Mouse (Mus musculus) olfactory bulb, adult 2 months (tissue): ENCODE measurements around the gene Gnai2.
"Not testable (repeated sequence)": the region's sequence is repeated elsewhere in the genome, so short reads cannot be mapped to it uniquely, and the experiment has no call there.

ENCODE experiments used
- CTCF ChIP-seq: fragments of 200-500 bp; IDR thresholded peaks from 2 replicates; pipeline ENCODE4 v1.5.1; 2012; ENCODE audit warnings: low read depth, mild to moderate bottlenecking, low read length, moderate library complexity; ENCODE audit not compliant: insufficient read depth
- POLR2A ChIP-seq: fragments of 200-500 bp; IDR thresholded peaks from 2 replicates; pipeline ENCODE4 v1.6.1; 2012; ENCODE audit warnings: mild to moderate bottlenecking, low read depth, low read length, moderate library complexity; ENCODE audit not compliant: insufficient read depth

DNA sequence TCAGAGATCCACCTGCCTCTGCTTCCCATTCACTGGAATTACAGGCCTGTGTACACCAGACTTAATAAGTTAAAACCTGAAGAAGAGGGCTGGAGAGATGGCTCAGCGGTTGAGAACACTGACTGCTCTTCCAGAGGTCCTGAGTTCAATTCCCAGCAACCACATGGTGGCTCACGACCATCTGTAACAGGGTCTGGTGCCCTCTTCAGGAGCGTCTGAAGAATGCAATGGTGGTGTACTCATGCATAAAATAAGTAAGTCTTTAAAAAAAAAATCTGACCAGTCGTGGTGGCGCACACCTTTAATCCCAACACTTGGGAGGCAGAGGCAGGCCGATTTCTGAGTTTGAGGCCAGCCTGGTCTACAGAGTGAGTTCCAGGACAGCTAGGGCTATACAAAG is 61.4 kb downstream of the Gnai2 start:
- TF ChIP-seq CTCF, POLR2A: not testable (repeated sequence)
